Mouse (Mus musculus): ENCODE data around the gene Wdr59. TPM values are rescaled to one million over a fixed set of nuclear protein-coding genes. Genes with fewer than 3 reads are reported as not detected.

The Wdr59 gene
- total RNA-seq, 2 experiments from 2014 or later, result 2.1 to 3.1 TPM

GRCm38 (mm10) chr8:111498249-111498648 is 23.6 kb downstream of the Wdr59 start:
- peak; percentile 75 for ATAC-seq (ENCODE audit: poor library complexity, severe bottlenecking)

GRCm38 (mm10) chr8:111496326-111496725 is 25.6 kb downstream of the Wdr59 start:
- ATAC-seq (ENCODE audit: poor library complexity, severe bottlenecking), result no peak

GRCm38 (mm10) chr8:111493176-111493575 is 28.7 kb downstream of the Wdr59 start:
- ATAC-seq (ENCODE audit: poor library complexity, severe bottlenecking), result no peak

- ATAC-seq (ENCODE audit: poor library complexity, severe bottlenecking), result no peak
These were observed 29.4 kb downstream of the Wdr59 start for GRCm38 (mm10) chr8:111492508-111492907.

DNA sequence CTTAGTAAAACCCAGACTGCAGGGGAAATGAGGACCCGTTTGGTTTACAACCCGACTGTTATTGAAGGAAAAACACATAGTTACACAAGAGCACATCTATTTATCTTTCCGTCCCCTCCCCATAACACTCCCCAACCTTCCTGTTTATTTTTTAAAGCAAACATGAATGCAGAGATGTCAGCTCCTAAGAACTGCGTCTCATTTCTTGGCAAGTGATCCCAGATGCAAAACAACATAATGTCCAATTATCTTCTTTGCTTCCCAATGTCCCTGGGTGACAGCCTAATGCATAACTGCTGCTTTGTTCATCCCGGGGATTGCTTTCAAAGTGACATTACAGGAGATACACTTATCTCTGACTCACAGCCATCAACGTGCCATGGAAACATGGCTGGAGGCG is 30.7 kb downstream of the Wdr59 start:
- ATAC-seq (ENCODE audit: poor library complexity, severe bottlenecking), result no peak

DNA sequence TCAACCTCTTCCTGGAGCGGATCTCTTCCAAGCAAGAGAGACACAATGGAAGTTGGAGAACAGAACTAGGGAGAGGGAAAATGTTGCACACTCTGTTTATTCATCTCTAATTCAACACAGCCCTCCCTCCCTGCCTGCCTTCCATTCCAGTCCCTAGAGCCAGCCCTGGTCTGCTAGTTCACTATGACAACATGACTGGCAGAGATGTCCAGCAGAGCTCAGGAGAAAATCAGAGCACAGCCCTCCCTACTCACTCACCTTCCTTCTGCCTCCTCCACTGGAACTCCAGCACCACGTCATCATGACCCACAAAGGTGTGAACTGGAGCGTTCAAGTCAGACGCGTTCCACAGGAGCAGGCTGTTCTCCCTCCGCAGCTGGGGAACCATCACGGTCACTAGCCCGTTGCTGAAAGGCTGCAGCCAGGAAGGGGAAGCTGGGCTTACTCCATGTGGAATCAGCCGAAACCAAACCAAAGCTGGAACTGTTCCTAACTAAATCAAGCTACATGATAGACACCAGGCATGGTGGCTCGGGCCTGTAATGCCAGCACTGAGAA is 31.8 kb downstream of the Wdr59 start:
- ATAC-seq (ENCODE audit: poor library complexity, severe bottlenecking), result no peak

DNA sequence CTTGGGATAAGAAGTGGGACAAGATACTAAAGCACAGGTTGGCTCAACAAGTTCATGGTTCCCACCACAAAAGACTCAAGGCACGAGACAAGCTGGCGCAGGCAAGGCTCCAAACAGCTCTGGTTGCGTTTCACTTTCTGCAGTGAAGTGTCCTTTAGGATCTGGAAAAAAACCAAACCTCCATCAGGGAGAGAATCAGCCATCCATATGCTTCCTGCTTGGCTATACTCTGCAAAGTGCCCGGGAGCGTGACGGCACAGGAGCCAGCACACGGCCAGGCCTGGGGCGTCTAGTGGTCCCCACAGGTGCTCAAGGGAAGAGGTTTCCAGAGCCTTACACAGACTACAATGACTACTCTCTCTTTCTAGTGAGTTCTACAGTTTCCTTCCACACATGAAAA is 41.2 kb downstream of the Wdr59 start:
- no peak for ATAC-seq (ENCODE audit: poor library complexity, severe bottlenecking)

DNA sequence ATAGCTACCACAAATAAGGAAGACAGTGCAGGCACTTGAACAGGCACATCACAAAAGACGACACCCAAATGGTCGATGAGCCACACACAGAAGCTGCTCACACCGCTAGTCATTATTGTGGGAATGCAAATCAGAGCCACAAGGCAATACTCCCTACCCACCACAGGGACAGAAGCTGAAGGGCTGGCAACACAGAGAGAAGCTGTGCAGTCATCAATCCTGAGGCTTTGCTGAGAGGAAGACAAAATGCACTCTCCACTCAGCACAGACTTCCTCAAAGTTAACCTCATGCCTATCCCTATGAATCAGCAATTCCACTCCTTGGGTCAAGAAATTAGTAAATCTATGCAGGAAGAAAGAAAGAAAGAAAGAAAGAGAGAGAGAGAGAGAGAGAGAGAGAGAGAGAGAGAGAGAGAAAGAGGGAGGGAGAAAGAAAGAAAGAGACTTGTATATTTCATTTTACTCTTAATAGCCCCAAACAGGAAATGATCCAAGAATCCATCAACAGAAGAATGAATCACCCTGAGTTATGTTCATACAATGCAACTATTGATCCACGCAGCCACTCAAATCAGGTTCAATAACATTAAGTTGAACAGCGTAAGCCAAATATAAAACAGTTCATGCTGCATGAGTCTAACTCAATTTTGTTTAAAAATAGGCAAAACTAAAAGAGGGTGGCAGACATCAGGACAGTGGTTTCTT is 44.0 kb downstream of the Wdr59 start:
- no peak for ATAC-seq (ENCODE audit: poor library complexity, severe bottlenecking)

- ATAC-seq (ENCODE audit: poor library complexity, severe bottlenecking), result no peak
These were observed 50.3 kb downstream of the Wdr59 start for GRCm38 (mm10) chr8:111471526-111472081.

- ATAC-seq (ENCODE audit: poor library complexity, severe bottlenecking), result no peak
These were observed 52.9 kb downstream of the Wdr59 start for GRCm38 (mm10) chr8:111469013-111469412.

- ATAC-seq (ENCODE audit: poor library complexity, severe bottlenecking), result no peak
These were observed 56.6 kb downstream of the Wdr59 start for GRCm38 (mm10) chr8:111465341-111465740.

DNA sequence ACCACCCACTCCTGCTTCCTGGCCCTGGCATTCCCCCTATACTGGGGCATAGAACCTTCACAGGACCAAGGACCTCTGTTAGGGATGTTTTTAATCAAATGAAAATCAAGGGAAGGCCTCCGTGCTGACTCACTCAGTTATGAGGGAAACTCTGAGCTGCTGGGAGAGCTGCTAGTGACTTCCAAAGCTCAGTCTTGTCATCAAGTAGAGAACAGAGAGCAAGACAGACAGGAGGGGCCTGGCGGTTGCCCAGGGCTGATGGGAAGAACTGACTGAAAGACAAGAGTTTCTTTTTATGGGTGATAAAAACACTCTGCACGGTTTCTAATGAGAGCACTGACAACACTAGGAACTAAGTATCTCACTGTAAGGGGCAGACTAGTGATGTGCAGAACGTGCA is 57.4 kb downstream of the Wdr59 start:
- ATAC-seq (ENCODE audit: poor library complexity, severe bottlenecking), result no peak

DNA sequence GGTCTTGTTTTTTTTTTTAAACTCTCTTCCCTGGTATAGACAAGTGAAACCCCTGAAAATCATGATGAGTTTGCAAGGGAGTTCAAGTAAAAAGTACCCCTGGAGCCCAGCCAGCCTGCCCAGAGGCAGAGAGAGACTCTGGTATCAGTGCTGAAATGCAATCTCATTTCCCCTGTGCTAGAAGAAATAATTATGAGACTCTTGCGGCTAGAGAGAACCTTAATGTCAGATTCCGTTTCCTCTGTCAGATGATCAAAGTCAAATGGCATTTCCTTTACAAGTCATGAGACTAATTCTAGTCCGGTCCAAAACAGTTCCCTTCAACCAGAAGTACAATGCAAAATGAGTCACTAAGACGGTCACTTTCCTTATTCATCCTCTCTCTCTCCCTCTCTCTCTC is 72.2 kb downstream of the Wdr59 start:
- no peak for ATAC-seq (ENCODE audit: poor library complexity, severe bottlenecking)

DNA sequence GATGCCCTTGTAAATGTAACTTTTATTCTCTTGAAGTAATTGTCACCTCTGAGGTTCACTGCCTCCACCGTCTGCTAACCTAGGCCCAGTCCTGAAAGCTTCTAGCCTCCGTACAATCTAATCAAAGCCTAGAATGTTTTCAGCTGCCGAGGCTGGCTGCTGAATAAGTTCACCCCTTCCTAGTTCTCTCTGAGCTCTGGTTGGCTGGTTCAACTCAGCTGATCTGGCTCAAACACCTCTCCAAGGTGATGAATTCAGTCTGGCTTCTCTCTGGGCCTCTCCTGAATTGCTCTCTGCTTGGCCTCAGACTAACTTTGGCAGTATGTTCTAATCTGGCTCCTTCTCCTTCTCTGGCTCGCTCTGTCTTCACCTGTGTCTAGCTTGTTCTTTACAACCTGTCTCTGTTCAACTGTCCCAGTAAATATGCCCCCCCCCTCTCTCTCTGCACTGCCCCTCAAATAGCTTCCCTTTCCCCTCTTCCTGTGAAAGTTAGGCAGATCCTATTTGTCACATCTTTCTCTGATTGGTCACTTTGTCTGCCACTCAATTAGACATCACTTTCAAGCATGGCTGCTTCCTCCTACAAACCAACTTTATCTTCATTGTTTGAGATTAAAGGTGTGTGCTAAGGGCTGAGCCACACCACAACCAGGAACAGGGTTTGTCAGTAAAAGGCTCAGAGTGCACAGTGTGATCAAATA is 75.8 kb downstream of the Wdr59 start:
- no peak for ATAC-seq (ENCODE audit: poor library complexity, severe bottlenecking)

- peak; percentile 45; the same call in 1 of the 2 replicates for ATAC-seq (ENCODE audit: poor library complexity, severe bottlenecking)
These were observed 76.3 kb downstream of the Wdr59 start for GRCm38 (mm10) chr8:111445558-111445957.

GRCm38 (mm10) chr8:111444245-111444644 is 77.6 kb downstream of the Wdr59 start:
- no peak for ATAC-seq (ENCODE audit: poor library complexity, severe bottlenecking)

GRCm38 (mm10) chr8:111439189-111439588 is 82.7 kb downstream of the Wdr59 start:
- ATAC-seq (ENCODE audit: poor library complexity, severe bottlenecking), result peak; percentile 73

DNA sequence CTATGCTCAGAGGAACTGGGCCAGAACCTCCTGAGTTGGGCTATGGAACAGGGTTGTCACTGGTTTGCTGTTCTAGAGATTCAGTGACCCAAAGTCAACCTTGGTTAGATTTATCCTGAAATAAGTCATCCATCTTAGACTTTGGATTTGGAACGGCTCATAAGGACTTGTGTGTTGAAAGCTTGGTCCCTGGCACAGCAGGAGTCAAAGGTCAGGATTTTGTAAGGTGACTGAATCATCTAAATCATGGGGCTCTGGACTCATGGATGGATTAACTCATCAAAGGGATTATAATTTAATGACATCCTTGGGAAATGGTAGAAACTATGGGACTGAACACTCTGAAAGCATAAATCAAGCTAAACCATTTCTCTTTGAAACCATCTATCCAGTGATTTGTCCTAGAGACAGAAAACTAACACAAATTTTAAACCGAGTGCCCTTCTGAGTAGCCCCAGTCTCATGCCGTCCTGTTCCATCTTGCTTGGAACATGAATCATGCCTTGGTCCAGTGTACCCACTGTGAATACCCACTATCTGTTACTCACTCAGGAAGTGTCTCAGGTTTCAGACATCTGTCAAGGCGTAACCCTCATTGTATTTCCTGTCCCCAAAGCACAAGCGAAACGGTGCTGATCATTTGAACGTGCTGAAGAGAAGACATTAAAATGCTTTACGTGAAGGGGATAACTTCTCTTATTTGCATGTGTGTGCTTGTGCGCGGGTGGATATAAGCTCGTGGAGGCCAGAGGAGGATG is 86.6 kb downstream of the Wdr59 start:
- ATAC-seq (ENCODE audit: poor library complexity, severe bottlenecking), result no peak

DNA sequence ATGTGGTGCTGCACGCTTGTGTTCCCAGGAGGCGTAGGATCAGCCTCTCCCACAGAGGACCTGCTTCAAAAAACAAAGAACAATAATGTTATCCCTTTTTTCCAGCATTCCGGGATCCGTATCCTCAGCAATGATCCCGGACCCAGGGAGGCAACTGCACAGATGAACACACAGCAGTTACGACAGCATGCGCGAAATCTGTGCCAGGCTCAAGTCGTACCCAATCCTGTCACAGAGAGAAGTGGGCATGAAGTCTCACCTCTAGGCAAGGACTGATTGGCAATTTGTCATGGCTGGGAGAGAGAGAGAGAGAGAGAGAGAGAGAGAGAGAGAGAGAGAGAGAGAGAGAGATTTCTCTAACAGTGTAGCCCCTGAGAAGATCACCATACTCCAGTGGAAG is 97.2 kb downstream of the Wdr59 start:
- no peak for ATAC-seq (ENCODE audit: poor library complexity, severe bottlenecking)

GRCm38 (mm10) chr8:111424181-111424580 is 97.7 kb downstream of the Wdr59 start:
- ATAC-seq (ENCODE audit: poor library complexity, severe bottlenecking), result peak; percentile 69

- no peak for ATAC-seq (ENCODE audit: poor library complexity, severe bottlenecking)
These were observed 99.3 kb downstream of the Wdr59 start for GRCm38 (mm10) chr8:111422614-111423013.

Measured in megakaryocyte, adult 5-6 weeks (primary cell).